Mouse (Mus musculus) lung, adult 2 months (tissue): ENCODE data around the gene Ly6c2.

ENCODE experiments used
- CTCF ChIP-seq: fragments of 200-500 bp; IDR thresholded peaks from 2 replicates; pipeline ENCODE4 v1.5.1; 2011; ENCODE audit warnings: mild to moderate bottlenecking, low read length, control low read depth; ENCODE audit not compliant: insufficient read depth
- POLR2A ChIP-seq: fragments of 200-500 bp; IDR thresholded peaks from 2 replicates; pipeline ENCODE4 v1.6.1; 2011; ENCODE audit warnings: low read depth, mild to moderate bottlenecking, control low read depth, low read length, borderline replicate concordance; ENCODE audit errors: extremely low read depth

GRCm38 (mm10) chr15:75099261-75099660 is 12.5 kb downstream of the Ly6c2 start:
- TF ChIP-seq CTCF (no peak), POLR2A (no peak)
